Mouse (Mus musculus) frontal cortex, postnatal 36 days (tissue): ENCODE data around the gene Actn4.

ENCODE experiments used
- DNase-seq, 2 experiments: peaks; one replicate each; pipeline ENCODE4 v3.0.0; 2022; ENCODE audit warnings: low spot score in 2 of 2

The Actn4 gene

GRCm38 (mm10) chr7:28961927-28962670 lies at the start of gene Actn4:
Gene Actn4 (minus strand): TSS chr7:28962340.
- DNase-seq: peak; percentile 97 to 99

GRCm38 (mm10) chr7:29008714-29009113 lies 46.6 kb upstream of the Actn4 start:
- DNase-seq: no peak

GRCm38 (mm10) chr7:29008171-29008570 lies 46.0 kb upstream of the Actn4 start:
- DNase-seq: no peak

GRCm38 (mm10) chr7:29007224-29008101 lies 45.3 kb upstream of the Actn4 start:
- no peak for DNase-seq

- DNase-seq: peak; percentile 11 to 25
These were observed 38.8 kb upstream of the Actn4 start for GRCm38 (mm10) chr7:29000651-29001605.

- no peak for DNase-seq
These were observed 31.3 kb upstream of the Actn4 start for GRCm38 (mm10) chr7:28993402-28993801.

GRCm38 (mm10) chr7:28992997-28993396 lies 30.9 kb upstream of the Actn4 start:
- DNase-seq: no peak

GRCm38 (mm10) chr7:28991616-28992015 lies 29.5 kb upstream of the Actn4 start:
- DNase-seq: no peak

GRCm38 (mm10) chr7:28990766-28991273 lies 28.7 kb upstream of the Actn4 start:
- DNase-seq: no peak

- DNase-seq: no peak
These were observed 23.1 kb upstream of the Actn4 start for GRCm38 (mm10) chr7:28985207-28985606.

GRCm38 (mm10) chr7:28984452-28984851 lies 22.3 kb upstream of the Actn4 start:
- DNase-seq: no peak

- DNase-seq: no peak
These were observed 21.7 kb upstream of the Actn4 start for GRCm38 (mm10) chr7:28983849-28984248.

- DNase-seq: no peak
These were observed 21.0 kb upstream of the Actn4 start for GRCm38 (mm10) chr7:28983141-28983564.

- no peak for DNase-seq
These were observed 20.3 kb upstream of the Actn4 start for GRCm38 (mm10) chr7:28982274-28983013.

- peak; percentile 94 to 99 for DNase-seq
These were observed 19.6 kb upstream of the Actn4 start, which contains the start of the genes Eif3k and Map4k1 for GRCm38 (mm10) chr7:28981651-28982273. Gene Eif3k (minus strand): TSS chr7:28981864. Gene Map4k1 (plus strand): TSS chr7:28982050.

GRCm38 (mm10) chr7:28977556-28977955 lies 15.4 kb upstream of the Actn4 start:
- no peak for DNase-seq

GRCm38 (mm10) chr7:28973025-28973424 lies 10.9 kb upstream of the Actn4 start:
- no peak for DNase-seq

- peak; percentile 72 to 77 for DNase-seq
These were observed 10.4 kb upstream of the Actn4 start for GRCm38 (mm10) chr7:28972542-28972985.

- DNase-seq: no peak
These were observed 9.7 kb upstream of the Actn4 start for GRCm38 (mm10) chr7:28971770-28972269.

- no peak for DNase-seq
These were observed 8.9 kb upstream of the Actn4 start for GRCm38 (mm10) chr7:28971029-28971428.
